Mouse (Mus musculus): Measurements from ENCODE around the gene Spint5.
A peak's percentile ranks its signal among the peaks of the same experiment; 100 is the strongest.

Gene Spint5

DNA sequence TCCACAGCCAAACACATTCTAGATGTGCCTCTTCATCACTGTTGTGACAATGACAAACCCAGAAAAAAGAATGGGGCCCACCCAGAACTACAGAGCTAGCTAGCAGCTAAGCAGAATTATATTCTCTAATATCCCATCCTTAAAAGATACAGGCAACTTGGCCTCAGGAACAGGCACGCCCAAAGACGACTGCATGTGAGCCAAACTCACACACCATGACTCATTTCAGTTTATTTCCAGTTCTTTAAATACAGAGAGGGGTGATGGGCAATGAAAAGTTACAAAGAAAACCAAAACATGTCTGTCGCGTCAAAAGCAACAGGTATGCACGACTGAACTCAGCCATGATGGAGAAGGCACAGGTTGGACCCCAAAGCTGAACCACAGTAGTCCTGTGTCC lies 20.3 kb downstream of the Spint5 start:
- no peak for DNase-seq (ENCODE audit: extremely low read depth, insufficient read length, low spot score)

DNA sequence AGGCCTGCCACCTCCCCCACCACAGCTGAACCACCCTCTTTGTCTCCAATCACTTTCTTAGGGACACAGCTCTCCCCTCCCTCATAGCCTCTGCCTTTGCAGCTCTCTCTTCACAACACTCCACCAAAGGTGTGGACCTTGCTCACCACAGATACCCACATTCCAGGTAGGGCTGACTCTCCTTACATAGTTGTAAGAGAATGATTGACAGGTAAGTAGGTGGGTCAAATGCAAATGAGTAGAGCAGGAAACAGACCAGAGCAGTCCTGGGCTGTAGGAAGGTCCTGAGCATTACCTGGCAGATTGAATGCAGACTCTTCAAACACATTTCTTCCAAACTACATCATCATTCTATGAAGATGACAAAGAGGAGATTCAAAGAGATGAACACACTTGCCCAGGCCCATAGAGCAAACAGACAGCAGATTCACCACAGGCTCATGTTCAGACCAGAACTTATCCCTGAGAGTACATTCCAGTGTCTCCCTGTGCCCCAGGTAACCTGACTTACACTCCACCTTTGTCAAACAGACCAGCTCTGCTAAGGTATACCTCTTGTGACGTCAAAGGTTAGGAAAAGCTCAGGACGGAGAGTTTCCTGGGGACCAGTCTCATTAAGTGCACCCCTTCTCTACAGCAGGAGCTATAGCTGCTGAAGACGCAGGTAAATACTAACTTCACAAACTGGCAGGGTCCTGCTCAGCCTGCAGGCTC lies 22.4 kb downstream of the Spint5 start:
- DNase-seq (ENCODE audit: extremely low read depth, insufficient read length, low spot score), result no peak

DNA sequence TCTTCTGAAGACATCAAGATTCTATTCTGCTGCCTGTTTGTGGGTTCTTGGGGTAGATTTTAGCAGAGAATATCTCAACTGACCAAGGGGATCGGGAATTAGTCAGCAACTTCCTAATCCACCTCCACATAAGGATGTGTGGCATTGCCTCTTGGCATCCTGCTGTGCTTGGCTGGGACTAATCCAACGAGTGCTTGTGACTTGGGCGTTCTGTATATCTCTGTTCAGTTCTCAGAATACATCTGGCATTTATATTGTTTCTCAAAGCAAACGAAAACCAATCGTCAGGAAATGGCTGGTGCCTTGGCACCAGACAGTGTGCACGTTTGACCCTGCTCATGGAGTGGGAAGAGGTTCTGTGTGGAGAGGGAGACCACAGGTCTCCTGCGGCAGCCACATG lies 24.8 kb downstream of the Spint5 start:
- no peak for DNase-seq (ENCODE audit: extremely low read depth, insufficient read length, low spot score)

DNA sequence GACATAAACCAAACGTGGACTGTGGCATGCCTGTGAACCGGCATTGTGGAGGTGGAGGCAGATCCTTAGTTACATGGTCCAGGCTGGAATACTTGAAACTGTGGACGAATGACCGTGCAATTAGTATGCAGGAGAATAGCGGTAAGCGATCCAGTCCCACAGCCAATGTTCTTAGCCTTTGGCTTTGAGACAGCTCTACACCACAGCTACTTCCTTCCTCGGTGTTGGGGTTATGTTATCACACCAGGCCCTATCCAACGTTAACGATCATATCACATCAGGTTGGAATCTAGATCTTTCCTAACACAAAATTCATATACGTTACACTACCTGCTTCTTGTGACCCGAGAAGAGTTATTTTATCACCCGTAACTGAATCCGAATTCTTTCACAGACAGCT lies 29.9 kb downstream of the Spint5 start:
- DNase-seq (ENCODE audit: extremely low read depth, insufficient read length, low spot score), result no peak

DNA sequence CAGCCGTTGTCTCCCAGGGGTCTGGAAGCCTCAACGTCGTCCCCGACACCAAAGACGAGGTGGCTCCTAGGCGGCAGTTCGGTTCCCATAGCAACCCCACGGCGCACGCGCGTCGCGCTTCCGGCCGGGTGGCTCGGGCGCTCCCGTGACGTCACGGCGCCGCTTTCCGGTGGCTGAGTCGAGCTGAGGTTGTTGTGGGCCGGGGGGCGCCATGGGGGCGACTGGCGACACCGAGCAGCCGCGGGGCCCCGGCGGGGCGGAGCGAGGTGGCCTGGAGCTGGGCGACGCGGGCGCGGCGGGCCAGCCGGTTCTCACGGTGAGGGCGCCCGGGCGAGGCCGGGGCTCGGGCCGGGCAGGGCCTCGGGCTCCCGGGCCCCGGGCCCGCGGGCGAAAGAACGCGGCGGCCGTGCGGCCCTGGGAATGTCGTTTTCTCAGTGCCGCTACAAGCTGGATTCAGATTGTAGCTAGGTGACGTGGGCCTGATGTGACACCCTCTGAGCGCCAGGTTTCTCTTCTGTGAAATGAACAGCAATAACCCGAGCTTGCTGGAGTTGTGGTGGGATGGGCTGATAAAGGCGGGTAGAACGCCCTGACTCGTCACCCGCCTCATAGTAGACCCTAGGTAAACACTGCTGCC lies 30.9 kb downstream of the Spint5 start, which contains the start of the genes Wfdc3 and Dnttip1:
Wfdc3 (minus strand) TSS at position 89 of the 637 bp plus-strand sequence.
Dnttip1 (plus strand) TSS at position 141 of the 637 bp plus-strand sequence.
- DNase-seq (ENCODE audit: extremely low read depth, insufficient read length, low spot score), result peak; percentile 90

DNA sequence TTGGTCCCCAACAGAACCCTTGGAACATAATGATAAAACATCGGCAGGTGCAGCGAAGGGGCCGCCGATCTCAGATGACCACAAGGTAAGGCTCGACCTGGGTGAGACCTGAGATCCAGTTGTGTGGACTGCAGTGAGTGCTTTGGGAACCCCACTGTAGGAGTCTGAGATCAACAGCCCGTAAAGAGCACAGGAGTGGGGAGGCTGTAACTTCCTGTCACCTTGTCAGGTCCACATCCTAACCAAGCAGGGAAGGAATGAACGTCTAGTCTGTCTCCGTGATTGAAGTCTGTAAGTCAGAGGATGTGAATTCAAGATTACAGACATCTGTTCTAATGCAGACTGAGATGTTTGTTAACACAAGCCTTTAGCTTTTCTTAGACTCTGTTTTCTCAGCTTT lies 31.6 kb downstream of the Spint5 start:
- DNase-seq (ENCODE audit: extremely low read depth, insufficient read length, low spot score), result no peak

DNA sequence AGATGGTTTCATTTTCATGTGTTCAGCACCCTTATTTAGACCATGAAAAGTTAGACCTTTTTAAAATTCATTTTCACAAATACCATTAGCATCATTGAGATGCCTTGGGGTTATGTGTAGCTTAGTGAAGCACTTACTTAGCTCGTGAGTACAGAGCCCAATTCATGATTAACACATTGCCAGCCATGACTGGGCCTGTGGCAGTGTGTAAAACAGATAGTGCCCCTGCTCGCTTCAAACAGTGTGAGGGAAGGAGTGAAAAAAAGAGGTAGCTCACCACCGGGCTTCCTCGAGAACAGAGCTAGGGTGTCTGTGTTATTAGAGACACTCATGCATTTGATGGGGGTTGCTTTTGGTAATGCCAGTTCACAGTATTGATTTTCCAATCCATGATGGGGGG lies 33.1 kb downstream of the Spint5 start:
- no peak for DNase-seq (ENCODE audit: extremely low read depth, insufficient read length, low spot score)

DNA sequence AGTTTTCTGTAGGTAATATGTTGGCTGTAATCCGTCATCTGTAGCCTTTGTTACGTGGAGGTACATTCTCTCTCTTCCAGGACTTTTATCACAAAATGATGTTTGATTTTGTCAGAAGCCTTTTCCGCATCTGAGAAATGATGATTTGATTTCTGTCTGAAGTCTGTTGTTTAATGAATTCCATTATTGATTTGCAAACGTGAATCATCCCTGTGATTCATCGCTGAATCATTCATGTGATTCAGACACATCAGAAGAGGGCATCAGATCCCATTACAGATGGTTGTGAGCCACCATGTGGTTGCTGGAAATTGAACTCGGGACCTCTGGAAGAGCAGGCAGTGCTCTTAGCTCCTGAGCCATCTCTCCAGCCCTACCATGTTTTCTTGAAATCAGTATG lies 33.9 kb downstream of the Spint5 start:
- DNase-seq (ENCODE audit: extremely low read depth, insufficient read length, low spot score), result peak; percentile 48

DNA sequence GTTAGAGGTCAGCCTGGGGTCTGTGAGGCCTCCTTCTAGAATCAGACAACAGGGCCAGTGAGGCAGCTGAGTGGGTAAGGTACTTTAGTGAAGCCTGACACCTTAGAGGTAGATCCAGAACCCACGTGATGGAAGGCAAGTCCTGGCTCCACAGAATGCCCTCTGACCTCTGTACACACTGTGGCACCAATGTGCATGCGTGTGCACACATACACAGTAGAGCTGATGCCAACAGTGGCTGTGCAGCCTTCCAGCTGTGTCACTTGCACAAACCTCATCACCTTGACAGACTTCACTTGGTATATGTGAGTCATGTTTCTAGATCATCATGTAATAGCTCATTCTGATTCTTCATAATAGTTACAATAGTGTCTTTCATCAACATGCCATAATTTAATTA lies 37.3 kb downstream of the Spint5 start:
- DNase-seq (ENCODE audit: extremely low read depth, insufficient read length, low spot score), result no peak

DNA sequence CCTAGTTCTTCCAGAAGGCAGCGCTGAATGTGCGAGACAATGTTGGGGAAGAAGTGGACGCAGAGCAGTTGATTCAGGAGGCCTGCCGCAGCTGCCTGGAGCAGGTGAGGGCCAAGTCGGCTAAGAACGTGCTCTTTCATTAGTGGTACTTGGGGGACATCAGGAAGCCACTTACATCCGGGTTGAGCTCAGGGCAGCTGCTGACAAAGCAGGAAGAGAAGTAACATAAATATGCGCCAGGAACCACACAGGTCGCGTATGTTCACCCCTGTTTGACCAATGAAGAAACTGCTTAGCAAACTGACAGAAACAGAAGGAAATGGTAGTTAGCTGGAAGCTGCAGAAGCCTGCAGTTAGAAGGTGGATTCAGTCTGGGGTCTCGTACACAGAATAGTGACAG lies 39.0 kb downstream of the Spint5 start:
- no peak for DNase-seq (ENCODE audit: extremely low read depth, insufficient read length, low spot score)

DNA sequence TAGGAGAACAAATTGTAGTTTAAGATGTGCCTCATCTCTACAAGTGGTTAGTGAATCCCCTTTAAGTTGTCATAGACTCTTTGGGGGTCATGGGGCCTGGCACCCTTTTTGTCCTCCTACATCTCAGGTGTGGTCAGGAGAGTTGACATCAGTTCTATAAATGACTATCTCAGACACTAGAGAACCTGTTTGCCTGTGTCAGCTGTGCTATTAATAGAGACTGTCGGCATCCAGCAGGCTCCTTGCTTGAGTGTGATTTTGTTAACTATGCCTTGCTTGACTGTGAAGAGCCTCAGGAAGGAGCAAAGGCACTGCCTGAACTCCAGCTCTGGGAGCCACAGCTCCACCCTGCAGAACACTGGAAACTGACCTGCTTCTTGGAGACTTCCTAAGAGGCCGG lies 39.7 kb downstream of the Spint5 start:
- DNase-seq (ENCODE audit: extremely low read depth, insufficient read length, low spot score), result no peak

DNA sequence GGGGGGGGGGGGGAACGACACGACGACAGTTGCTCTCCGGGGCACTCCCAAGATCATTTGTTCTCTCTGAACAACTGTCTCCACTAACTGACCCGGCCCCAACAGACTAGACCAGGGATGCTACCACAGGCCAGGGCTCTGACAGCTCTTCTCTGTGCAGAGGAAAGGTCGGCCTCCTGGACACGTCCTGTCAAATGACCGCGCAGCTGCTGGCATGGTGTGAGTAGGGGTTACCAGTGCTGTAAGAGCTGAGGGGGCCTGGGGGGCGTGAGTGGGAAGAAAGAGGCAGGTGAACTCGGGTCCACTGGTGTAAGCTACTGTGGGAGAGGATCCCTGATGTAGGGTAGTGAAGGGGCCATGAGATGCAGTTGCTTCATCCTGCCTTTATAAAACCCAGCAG lies 42.7 kb downstream of the Spint5 start:
- DNase-seq (ENCODE audit: extremely low read depth, insufficient read length, low spot score), result no peak

DNA sequence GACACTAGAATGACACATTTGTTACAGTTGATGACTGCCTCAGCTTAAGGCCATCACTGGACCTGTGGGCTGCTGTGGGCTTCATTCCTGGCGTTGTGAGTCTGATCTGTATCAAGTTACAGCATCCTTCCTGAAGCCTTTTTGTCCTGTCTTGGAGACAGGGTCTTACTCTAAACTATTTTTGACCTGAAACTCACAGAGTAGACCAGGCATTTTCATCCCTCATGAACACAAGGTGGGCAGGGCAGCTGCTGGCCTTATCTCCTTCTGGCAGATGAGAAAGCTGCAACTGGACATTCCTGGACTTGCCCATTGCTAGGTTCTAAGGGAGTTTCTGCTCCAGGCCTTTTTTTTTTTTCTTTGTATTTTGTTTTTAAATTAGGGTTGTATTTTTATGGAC lies 43.6 kb downstream of the Spint5 start:
- no peak for DNase-seq (ENCODE audit: extremely low read depth, insufficient read length, low spot score)

DNA sequence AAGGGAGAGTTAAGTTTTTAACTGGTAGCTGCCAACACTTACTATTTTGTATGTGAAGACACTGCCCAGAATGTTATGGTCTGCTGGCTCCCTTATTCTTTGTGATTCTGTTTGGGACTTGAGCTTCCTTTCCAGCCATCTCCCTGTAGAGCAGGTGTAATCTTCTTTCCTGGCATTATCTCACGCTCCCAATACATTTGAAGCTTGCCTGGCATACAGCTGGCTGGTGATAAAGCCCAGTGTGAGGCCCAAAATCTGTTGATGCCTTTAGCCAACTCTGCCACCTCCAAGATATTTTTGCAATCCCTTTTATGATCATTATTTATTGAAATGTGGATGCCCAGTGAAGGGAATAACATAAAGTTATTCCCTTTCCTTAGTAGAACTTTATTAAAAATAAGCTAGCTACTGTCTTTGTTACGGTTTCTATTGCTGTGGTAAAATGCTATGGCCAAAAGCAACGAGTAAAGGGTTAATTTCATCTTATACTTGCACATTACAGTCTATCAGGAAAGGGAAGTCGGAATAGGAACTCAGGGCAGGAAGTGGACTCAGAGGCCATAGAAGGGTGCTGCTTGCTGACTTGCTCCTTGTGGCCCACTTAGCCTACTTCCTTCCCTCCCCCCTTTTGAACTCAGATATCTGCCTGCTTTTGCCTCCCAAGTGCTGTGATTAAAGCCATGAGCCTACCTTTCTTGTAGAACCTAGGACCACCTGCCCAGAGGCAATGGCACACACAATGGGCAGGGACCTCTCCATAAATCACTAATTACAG lies 45.1 kb downstream of the Spint5 start:
- no peak for DNase-seq (ENCODE audit: extremely low read depth, insufficient read length, low spot score)

DNA sequence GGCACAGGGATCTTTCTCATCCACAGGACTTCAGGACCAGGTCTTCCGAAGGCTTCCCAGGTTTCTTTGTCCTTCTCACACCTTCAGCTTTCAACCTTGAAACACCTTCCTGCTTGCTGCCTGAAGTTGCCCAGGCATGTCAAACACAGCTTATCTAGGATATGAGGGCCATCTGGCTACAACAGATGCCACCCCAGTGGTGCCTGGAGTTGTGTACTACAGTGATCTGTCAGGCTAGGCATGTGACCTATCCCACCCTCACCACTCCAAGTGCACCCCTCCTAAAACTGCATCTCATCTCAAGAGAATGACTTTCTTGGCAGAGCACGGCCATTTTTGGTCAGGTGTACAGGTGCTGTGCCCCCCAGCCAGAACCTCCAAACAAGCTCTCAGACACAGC lies 46.4 kb downstream of the Spint5 start:
- DNase-seq (ENCODE audit: extremely low read depth, insufficient read length, low spot score), result no peak

DNA sequence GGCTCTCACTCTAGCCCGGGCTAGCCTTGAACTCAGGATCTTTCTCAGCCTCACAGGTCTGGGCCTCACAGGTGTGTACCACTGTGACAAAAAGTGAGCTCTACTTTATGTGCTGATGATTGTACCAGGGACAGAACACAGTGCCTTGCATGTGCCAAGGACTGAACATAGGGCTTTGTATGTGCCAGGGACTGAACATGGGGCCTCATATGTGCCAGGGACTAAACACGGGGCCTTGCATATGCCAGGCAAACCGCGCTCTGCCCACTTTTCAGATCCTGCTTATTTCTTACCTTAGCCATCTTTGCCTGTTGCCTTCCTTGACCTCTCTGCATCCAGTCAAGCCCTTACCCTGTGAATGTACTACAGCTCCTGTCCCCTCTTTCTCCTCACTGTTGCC lies 46.9 kb downstream of the Spint5 start:
- DNase-seq (ENCODE audit: extremely low read depth, insufficient read length, low spot score), result no peak

DNA sequence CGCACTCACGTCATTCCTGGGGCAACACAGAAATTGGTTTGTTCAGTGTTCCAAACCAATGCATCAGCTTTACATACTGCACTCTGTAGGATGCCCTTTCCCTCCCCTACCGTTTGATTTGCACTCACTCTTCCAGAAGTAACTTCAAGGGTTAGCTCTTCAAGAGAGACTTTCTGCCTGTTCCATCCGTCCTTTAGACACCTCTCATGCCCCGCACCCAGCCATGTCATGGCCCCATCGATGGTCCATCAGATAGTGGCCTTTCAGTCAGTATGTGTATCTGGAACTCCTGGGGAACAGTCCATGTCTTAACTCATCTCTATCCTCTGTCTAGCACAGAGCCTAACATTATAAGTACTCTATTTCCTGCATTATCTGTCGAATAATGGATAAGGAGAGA lies 47.5 kb downstream of the Spint5 start:
- DNase-seq (ENCODE audit: extremely low read depth, insufficient read length, low spot score), result no peak

DNA sequence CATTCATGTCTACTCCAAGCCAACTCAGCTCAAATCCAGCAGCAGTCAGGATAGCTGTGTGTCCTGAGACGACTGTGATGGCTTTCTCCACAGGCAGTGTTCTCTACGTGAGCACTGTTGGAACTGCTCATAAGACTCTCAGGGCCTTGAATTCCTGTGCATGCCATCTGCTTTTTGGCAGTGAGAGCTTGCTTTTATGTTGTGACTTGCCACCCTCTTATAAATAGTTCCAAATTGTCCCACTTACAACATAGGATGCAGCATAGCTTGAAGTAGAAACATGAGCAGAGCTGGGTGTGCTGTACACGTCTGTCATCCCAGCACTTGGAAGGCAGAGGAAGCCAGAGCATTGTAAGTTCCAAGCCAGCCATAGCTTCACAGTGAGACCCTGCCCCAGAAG lies 50.7 kb downstream of the Spint5 start:
- no peak for DNase-seq (ENCODE audit: extremely low read depth, insufficient read length, low spot score)

Measured in 3134 (cell line).